Mouse (Mus musculus): Measurements from ENCODE around the gene Nmur1. TPM values are rescaled to one million over a fixed set of nuclear protein-coding genes. Genes with fewer than 3 reads are reported as not detected.

The Nmur1 gene
- total RNA-seq, 1 experiment from 2014 or later = not detected

DNA sequence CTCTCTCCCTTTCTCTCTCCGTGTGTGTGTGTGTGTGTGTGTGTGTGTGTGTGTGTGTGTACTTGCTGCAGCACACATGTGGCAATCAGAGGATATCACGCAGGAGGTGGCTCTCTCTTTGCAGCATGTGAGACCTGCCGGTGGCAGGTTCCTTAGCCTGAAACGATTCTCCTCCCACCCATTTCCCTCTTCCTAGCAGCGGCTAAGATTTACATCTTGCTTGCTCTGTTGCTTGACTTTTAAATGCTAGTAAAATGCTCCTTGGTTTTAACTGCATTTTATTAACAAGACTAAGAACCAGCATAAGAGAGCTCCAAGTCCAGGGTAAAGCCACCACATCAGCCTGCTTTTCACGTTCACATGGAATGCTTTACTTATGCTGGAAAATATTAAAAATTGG, 47.4 kb downstream of the Nmur1 start:
- no peak for ATAC-seq (ENCODE audit: extremely low read depth, insufficient number of reproducible peaks, low FRiP score, poor library complexity, severe bottlenecking)

DNA sequence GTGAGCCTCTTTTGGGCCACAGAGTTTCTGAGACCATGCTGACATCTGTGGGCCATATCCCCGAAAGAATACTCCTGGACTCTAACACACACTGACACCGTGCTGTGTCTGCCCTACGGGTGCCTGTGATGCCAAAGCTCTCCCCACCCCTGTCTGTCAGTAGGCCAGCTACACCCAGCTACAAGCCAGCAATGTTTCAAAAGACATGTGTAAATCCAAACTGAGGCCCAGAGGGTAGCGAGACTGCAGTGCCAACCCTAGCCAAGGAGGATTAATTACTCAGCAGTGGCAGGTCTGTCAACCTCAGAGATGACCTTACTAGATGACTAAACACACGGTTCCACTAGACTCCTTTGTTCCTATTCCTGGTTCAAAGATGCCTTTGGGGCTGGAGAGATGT, 49.7 kb downstream of the Nmur1 start:
- no peak for ATAC-seq (ENCODE audit: extremely low read depth, insufficient number of reproducible peaks, low FRiP score, poor library complexity, severe bottlenecking)

DNA sequence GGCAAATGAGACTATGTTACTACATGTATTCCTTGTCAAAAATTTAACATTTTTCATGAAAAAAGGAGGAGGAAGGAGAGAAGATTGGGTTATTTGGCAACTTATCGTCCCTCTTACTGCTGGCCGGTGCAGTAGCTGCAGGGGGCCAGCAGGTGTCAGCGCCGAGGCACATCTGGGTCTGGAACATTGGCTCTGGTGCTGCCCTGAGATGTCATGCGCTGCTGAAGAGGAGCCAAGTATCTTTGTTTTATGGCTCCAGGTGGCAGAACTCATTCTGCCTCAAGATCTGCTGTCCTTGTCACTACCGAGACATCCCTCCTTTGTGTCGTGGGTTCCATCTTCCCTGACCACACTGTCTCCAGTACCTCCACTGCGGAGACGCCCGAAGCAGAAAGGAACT, 54.0 kb downstream of the Nmur1 start:
- peak; percentile 92 for ATAC-seq (ENCODE audit: extremely low read depth, insufficient number of reproducible peaks, low FRiP score, poor library complexity, severe bottlenecking)

DNA sequence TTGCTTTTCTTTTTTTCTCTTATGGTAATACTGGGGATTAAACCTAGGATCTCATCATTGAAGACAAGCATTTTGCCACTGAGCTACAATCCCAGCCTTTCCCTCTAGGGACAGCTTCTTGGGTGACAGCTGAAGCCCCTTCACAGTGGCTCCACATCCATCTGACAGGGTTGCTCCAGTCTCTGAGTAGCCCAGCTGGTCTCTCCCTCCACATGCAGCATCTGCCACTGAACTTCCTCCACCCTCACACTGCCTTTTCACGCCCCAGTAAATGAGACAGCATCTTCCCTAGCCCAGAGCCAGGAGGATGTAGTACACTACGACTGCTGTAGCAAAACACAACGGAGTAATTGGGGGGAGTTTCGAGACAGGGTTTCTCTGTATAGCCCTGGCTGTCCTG, 57.9 kb downstream of the Nmur1 start:
- no peak for ATAC-seq (ENCODE audit: extremely low read depth, insufficient number of reproducible peaks, low FRiP score, poor library complexity, severe bottlenecking)

DNA sequence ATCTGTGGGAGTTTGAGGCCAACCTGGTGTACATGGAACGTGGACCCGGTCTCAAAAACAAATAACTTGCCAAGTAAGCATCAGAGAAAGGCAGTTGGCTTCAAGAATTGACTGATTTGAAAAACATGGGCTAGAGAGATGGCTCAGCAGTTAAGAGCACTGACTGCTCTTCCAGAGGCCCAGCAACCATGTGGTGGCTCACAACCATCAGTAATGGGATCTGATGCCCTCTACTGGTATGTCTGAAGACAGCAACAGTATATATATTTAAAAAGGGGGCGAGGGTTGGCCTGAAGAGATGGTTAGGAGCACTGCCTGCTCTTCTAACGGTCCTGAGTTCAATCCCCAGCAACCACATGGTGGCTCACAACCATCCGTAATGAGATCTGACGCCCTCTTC, 62.4 kb downstream of the Nmur1 start:
- no peak for ATAC-seq (ENCODE audit: extremely low read depth, insufficient number of reproducible peaks, low FRiP score, poor library complexity, severe bottlenecking)

DNA sequence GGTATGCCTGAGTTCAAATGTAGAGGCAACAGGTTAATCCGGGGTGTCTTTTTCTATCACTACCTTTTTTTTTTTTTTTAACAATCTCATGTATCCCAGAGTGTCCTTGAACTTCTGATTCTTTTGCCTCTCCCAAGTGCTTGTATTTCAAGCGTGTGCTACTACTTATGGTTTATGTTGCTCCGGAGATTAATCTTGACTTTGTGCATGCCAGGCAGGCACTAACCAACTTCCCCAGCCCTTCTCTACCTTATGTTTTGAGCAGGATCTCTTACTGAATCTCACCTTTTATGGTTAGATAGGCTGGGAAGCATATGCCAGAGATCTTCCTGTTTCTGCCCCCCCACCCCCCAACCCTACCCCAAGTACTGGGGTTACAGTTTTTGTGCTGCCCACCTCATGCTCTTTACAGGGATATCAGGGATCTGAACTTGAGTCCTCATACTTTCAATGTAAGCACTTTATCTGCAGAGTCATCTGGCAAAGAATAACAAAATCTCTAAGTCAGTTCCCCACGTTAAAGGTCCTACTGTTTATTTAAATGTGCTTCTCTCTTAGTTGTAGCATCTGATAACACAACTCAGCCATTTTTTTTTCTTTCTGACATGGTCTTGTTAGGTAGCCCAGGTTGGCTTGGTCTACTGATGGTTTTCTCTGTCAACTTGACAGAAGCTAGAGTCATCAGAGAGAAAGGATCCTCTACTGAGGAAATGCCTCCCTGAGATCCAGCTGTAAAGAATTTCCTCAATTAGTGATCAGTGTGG, 64.0 kb downstream of the Nmur1 start:
- no peak for ATAC-seq (ENCODE audit: extremely low read depth, insufficient number of reproducible peaks, low FRiP score, poor library complexity, severe bottlenecking)

DNA sequence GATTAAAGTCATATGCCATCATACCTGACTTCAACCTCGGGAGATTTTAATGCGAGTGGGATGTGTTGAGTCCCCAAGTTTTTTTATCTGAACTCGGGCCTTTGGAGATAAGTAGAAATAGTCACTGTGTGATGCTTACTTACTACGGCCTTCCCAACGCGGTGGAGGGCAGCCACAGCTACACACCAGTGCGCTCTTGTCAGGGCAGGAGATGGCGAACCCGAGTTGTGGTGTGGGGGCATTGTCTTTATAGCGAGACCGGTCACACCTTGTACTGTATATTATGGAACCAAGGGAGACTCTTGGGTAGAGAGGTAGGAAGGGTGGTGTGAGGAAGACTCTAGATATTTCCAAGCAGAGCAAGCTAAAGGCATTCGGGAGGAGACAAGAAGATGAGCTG, 65.6 kb downstream of the Nmur1 start:
- no peak for ATAC-seq (ENCODE audit: extremely low read depth, insufficient number of reproducible peaks, low FRiP score, poor library complexity, severe bottlenecking)

DNA sequence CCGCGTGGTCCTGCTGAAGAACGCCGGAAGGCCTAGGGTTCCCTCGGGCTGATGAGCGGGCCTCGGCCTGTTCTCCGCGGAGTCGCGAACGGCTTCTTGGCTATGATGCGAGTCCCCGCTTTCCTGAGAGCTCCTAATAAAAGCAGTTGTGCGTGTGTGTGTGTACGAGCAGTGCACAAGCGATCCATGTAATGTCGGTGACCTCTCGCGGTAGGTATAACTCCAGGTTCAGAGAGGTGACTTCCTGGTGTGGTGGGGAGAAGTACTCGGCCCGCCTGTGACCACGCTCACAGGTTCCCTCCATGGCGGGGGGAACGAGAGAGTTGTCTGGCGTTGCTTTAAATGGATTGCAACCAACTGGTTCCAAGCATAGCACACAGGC, 66.2 kb downstream of the Nmur1 start:
- no peak for ATAC-seq (ENCODE audit: extremely low read depth, insufficient number of reproducible peaks, low FRiP score, poor library complexity, severe bottlenecking)

DNA sequence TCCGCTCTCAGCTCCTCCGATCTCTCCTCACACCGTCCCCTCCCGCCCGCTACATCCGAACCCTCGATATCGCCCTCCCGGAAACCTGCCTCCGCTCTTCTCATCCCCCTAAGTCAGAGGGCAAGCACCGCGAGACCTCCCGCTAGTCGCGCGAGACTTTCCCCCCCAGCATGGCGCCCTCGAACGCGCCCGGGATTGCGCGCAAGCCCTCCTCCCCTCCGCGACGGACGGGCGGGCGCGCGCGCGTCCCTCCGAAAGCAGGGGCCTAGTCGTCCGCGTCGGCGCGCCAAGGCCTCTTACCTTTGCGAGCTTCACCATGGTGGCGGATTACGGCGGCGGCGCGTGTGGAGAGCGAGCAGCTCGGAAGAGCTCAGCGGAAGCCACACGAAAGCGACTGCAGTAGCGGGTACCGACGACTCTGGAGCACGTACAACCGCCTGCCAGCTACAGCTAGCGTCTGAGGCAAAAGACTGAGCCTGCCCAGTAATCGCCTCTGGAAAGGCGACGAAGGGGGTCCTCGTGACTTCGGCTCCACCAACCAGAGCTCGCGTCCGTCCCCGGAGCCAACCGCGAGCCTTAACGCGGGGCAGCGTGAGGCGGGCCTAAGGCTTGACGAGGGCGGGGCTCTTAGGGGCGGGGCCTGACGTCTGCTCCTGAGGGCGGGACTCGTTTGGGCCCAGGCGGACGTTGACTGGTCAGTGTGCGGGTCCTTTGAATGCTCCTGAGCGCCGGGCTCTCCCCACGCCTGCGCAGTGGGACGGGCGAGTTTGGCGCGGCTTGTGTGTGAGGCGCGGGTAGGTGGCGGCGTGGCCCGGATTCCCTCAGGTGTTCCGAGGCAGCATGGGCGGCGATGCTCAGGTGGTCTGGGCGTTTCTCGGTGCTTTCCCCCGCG, 66.9 kb downstream of the Nmur1 start, which contains the start of gene Ncl:
TSS of gene Ncl (minus strand) at position 495 of the 892 bp plus-strand sequence.
- ATAC-seq (ENCODE audit: extremely low read depth, insufficient number of reproducible peaks, low FRiP score, poor library complexity, severe bottlenecking) = peak; percentile 90

DNA sequence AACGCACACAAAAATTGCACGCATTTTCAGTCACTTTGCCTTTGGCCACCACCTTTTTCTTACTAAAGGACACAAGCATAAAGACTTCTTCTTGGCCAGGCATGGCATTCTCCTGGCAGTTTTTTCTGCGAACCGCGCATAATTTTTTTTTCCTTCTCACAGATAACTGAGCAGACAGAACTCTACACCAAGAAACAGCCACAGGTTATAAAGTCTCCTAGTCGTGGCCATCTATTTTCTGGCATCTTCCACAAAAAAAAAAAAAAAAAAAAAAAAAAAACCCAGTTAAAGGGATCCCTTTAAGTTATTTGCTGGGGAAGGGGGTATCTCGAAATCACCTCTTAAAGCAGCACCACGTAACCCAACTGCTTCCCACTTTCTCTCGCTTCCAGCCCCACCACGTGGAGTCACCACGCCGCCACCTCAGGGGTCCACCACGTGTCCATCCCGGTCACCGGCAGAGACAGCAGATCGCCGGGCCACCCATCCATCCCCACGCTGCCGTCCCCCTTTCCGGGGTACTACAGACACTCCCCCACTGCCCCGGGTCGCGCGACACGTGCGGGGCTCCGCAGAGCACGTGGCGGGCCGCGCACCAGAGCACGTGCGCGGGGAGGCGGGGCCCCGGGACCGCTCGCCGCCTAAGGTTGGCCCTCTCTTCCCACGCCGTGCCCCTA, 67.7 kb downstream of the Nmur1 start:
- no peak for ATAC-seq (ENCODE audit: extremely low read depth, insufficient number of reproducible peaks, low FRiP score, poor library complexity, severe bottlenecking)

DNA sequence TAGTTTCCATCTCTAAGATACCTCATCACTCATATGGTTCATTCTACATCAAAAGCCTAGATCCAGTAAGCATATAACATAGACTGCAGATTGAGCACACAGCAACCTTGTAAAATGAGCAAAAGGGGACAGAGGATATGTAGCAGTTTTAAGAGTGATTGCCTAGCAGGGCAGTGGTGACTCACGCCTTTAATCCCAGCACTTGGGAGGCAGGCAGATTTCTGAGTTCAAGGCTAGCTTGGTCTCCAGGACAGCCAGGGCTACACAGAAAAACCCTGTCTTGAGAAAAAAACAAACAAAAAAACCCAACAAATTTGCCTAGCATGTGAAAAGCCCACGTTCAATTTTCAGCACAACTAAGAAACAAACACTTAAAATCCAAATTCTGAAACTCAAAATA, 71.8 kb downstream of the Nmur1 start:
- ATAC-seq (ENCODE audit: extremely low read depth, insufficient number of reproducible peaks, low FRiP score, poor library complexity, severe bottlenecking) = no peak

DNA sequence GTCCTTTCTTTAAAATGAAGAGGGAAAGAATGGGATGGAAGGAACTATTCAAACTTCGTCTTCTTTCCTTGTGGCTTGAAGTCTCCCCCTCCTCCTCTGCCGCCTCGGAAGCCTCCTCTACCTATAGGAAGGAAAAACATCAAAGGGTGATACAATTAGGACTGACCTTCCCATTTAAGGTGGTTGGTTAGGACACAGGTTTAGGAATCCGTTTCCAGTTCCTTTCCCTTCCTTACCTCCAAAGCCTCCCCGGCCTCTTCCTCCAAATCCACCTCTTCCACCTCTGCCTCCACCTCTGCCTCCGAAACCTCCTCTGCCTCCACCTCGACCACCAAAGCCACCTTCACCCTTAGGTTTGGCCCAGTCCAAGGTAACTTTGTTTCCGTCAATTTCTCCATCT, 75.5 kb downstream of the Nmur1 start:
- ATAC-seq (ENCODE audit: extremely low read depth, insufficient number of reproducible peaks, low FRiP score, poor library complexity, severe bottlenecking) = no peak

DNA sequence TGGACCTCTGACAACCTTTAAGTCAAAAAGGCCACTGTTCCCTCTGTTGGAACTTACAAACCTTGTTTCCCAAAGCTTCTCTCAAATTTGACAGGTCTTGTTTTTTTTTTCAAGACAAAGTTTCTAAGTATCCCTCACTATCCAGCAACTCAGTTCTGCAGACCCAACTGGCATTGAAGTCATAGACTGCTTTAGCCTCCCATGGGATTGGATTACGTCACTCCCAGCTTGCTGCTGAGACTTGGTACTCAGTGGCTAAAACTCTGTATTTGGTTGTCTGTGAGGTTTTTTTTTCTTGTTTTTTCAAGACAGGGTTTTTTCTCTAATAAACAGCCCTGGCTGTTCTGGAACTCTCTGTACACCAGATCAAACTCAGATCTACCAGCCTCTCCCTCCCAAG, 76.3 kb downstream of the Nmur1 start:
- no peak for ATAC-seq (ENCODE audit: extremely low read depth, insufficient number of reproducible peaks, low FRiP score, poor library complexity, severe bottlenecking)

DNA sequence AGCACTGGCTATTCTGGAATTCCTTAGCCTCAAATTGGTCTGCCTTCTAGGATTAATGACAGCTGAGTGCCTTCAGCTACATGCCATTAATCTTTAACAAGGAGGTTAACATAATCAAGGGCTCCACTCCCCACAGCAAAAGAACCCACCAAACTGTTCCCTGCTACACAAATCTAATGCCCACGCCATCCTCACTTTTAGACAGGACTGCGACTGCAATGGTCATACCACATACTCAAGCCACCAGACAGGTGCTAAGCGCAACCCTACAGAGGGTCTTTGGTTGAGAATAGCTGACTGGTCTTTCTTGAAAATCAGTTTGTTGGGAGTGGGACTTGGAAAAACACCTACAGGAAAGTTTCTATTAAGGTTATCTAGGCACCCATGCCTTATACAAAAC, 76.8 kb downstream of the Nmur1 start:
- ATAC-seq (ENCODE audit: extremely low read depth, insufficient number of reproducible peaks, low FRiP score, poor library complexity, severe bottlenecking) = no peak

DNA sequence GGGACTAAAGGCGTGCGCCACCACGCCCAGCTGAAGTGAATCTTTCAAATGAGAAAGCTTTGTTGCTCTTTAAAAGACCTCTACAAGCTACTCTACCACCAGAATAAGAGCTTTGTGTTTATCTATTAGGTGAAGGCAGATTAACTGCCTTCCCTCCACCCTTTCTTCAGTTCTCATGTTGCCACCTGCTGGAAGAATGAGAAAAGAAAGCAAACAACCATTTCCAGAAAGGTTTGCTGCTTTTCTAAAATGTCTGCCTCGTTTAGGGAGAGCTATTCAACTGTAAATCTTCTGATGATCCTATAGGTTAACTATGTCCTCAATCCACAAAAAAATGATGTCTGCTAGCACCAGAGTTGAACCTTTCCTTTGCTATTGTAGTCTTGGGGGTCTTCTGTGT, 77.2 kb downstream of the Nmur1 start:
- ATAC-seq (ENCODE audit: extremely low read depth, insufficient number of reproducible peaks, low FRiP score, poor library complexity, severe bottlenecking) = no peak

DNA sequence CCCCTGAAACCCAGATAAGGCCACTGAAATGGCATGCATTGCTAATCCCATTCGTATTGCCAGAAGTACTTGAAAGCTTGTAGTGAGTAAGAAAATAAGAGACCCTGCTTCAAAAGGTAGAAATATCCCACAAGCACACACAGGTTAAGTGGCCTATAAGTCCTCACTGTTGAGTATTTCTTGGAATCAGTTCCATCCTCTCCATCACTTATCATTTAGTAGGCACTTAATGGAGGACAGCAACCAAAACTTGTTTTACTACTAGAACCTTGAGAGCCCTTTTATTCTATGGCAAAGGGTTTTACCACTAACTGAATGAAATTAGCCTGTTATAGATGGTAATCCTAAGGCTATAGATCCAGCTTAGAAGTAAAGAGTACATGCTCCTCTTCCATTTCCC, 77.9 kb downstream of the Nmur1 start:
- ATAC-seq (ENCODE audit: extremely low read depth, insufficient number of reproducible peaks, low FRiP score, poor library complexity, severe bottlenecking) = no peak

DNA sequence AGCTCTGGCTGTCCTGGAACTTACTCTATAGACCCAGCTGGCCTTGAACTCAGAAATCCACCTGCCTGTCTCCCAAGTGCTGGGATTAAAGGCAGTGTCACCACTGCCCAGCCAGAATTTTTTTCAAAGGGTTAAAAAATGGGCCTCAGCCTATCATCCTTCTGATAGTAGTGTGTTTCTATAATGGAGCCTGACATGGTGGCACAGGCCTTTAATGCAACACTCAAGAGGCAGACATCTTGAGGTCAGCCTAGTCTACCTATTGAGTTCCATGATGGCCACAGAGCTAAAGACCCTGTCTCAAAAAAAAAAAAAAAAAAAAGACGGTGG, 78.3 kb downstream of the Nmur1 start:
- no peak for ATAC-seq (ENCODE audit: extremely low read depth, insufficient number of reproducible peaks, low FRiP score, poor library complexity, severe bottlenecking)

DNA sequence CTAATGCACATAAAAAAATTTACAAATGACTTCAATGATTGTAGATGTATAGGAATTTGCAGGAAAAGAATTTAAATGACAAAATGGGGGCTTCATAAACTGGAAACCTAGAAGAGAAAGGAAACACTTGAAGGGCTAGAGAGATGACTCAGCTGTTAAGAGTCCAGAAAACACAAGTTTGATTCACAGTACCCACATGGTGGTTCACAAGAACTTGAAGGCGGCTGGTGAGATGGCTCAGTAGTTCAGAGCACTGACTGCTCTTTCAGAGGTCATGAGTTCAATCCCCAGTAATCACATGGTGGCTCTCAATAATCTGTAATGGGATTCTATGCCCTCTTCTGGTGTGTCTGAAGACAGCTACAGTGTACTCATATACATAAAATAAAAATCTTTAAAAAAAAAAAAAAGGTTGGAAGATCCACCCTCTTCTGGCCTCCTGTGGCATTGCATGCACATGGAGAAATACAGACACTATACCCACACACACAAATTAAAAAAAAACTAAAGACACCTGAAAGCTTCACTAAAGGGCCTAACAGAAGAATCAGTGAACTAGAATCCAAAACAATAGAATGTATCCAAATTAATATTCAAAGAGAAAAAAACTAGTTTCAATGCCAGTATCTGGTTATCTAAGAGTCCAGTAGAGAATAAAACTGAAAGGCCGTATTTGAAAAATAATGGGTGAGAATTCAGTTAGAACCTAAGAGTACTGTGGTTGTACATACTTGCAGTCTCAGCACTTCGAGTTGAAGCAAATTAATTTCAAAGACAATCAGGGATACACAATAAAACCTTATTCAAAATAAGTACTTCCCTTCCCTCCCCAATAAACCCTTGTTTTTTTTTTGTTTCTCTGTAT, 78.9 kb downstream of the Nmur1 start:
- no peak for ATAC-seq (ENCODE audit: extremely low read depth, insufficient number of reproducible peaks, low FRiP score, poor library complexity, severe bottlenecking)

DNA sequence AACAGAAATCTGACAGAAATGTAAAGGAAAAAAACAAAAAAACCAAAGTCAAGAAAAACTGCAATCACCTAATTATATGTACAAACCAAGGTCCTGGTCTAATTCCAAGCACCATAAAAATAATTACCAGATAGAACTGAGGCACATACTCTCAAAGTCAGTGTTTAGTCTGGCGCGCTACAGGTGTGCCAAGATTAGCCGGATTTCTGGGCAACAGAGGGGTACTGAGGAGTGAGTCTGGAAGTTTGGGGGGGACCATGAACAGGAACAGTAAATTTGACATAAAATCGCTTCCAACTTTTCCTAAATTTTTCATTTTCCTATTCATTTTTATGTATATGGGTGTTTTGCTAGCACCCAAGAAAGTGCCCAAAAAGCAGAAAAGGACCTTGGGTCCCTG, 80.1 kb downstream of the Nmur1 start:
- ATAC-seq (ENCODE audit: extremely low read depth, insufficient number of reproducible peaks, low FRiP score, poor library complexity, severe bottlenecking) = no peak
